Mouse (Mus musculus): ENCODE measurements around the gene Iqcd. TPM values are rescaled to one million over a fixed set of nuclear protein-coding genes. Genes with fewer than 3 reads are reported as not detected.
A peak's percentile ranks its signal among the peaks of the same experiment; 100 is the strongest.

The Iqcd gene
- total RNA-seq (2021) = 1 to 10 TPM in 1 of 2 experiments, under 1 TPM in 1; 0.91 to 1.2 TPM
- long read RNA-seq, partial matches to known transcripts = 14 of 16 reads
- long read RNA-seq, other reads (novel, unspliced or antisense) = 1 of 16 reads

- peak; percentile 99 for DNase-seq (ENCODE audit: low spot score in 2 of 2)
These were observed at the start of gene Iqcd, which contains the start of gene Tpcn1 for GRCm38 (mm10) chr5:120588569-120589094. Iqcd (plus strand) TSS chr5:120589016. Tpcn1 (minus strand) TSS chr5:120588673.

- no peak for DNase-seq (ENCODE audit: low spot score in 2 of 2)
These were observed 40.5 kb upstream of the Iqcd start for GRCm38 (mm10) chr5:120548236-120548850.

- no peak for DNase-seq (ENCODE audit: low spot score in 2 of 2)
These were observed 38.7 kb upstream of the Iqcd start for GRCm38 (mm10) chr5:120550137-120550536.

- DNase-seq (ENCODE audit: low spot score in 2 of 2) = no peak
These were observed 38.1 kb upstream of the Iqcd start for GRCm38 (mm10) chr5:120550673-120551072.

GRCm38 (mm10) chr5:120555871-120556270, 32.9 kb upstream of the Iqcd start:
- no peak for DNase-seq (ENCODE audit: low spot score in 2 of 2)

GRCm38 (mm10) chr5:120558041-120558440, 30.8 kb upstream of the Iqcd start:
- DNase-seq (ENCODE audit: low spot score in 2 of 2) = no peak

GRCm38 (mm10) chr5:120558762-120559161, 30.1 kb upstream of the Iqcd start:
- no peak for DNase-seq (ENCODE audit: low spot score in 2 of 2)

- no peak for DNase-seq (ENCODE audit: low spot score in 2 of 2)
These were observed 28.6 kb upstream of the Iqcd start for GRCm38 (mm10) chr5:120560129-120560615.

GRCm38 (mm10) chr5:120560616-120561311, 28.1 kb upstream of the Iqcd start:
- DNase-seq (ENCODE audit: low spot score in 2 of 2) = peak in 1 of 2 experiments; percentile 70

GRCm38 (mm10) chr5:120562956-120563913, 25.6 kb upstream of the Iqcd start:
- DNase-seq (ENCODE audit: low spot score in 2 of 2) = no peak

- no peak for DNase-seq (ENCODE audit: low spot score in 2 of 2)
These were observed 24.9 kb upstream of the Iqcd start for GRCm38 (mm10) chr5:120563914-120564311.

- no peak for DNase-seq (ENCODE audit: low spot score in 2 of 2)
These were observed 23.5 kb upstream of the Iqcd start for GRCm38 (mm10) chr5:120565171-120565905.

GRCm38 (mm10) chr5:120566101-120566500, 22.7 kb upstream of the Iqcd start:
- peak in 1 of 2 experiments; percentile 67 for DNase-seq (ENCODE audit: low spot score in 2 of 2)

- DNase-seq (ENCODE audit: low spot score in 2 of 2) = no peak
These were observed 22.0 kb upstream of the Iqcd start for GRCm38 (mm10) chr5:120566681-120567252.

GRCm38 (mm10) chr5:120567253-120567701, 21.5 kb upstream of the Iqcd start:
- DNase-seq (ENCODE audit: low spot score in 2 of 2) = peak in 1 of 2 experiments; percentile 56

GRCm38 (mm10) chr5:120567761-120568211, 21.0 kb upstream of the Iqcd start:
- peak in 1 of 2 experiments; percentile 60 for DNase-seq (ENCODE audit: low spot score in 2 of 2)

GRCm38 (mm10) chr5:120568336-120568768, 20.5 kb upstream of the Iqcd start:
- peak in 1 of 2 experiments; percentile 67 for DNase-seq (ENCODE audit: low spot score in 2 of 2)

- DNase-seq (ENCODE audit: low spot score in 2 of 2) = no peak
These were observed 19.9 kb upstream of the Iqcd start for GRCm38 (mm10) chr5:120568964-120569363.

- DNase-seq (ENCODE audit: low spot score in 2 of 2) = no peak
These were observed 19.0 kb upstream of the Iqcd start for GRCm38 (mm10) chr5:120569791-120570190.
